Mouse (Mus musculus) heart, embryonic 13.5 days (tissue): ENCODE measurements around the gene Astl. TPM values are rescaled to one million over a fixed set of nuclear protein-coding genes. Genes with fewer than 3 reads are reported as not detected.
A peak's percentile ranks its signal among the peaks of the same experiment; 100 is the strongest.

Experiments used
- ATAC-seq: fragments of 200-750 bp; cut with Nextera tagmentation; 2 replicates; pipeline ENCODE4 v1.8.0; 2017; ENCODE audit warnings: moderate TSS enrichment; ENCODE audit not compliant: insufficient number of reproducible peaks, low FRiP score, low TSS enrichment; ENCODE audit errors: extremely low read depth
- H3K27ac ChIP-seq: fragments of 300-500 bp; sonication (generic); replicated peaks from 2 replicates; pipeline ENCODE4 v1.5.1; 2015; ENCODE audit warnings: moderate library complexity, mild to moderate bottlenecking, inconsistent platforms
- H3K27me3 ChIP-seq: fragments of 300-500 bp; sonication (generic); replicated peaks from 2 replicates; pipeline ENCODE4 v1.6.1; 2015; ENCODE audit warnings: mild to moderate bottlenecking, inconsistent platforms
- H3K36me3 ChIP-seq: fragments of 300-500 bp; sonication (generic); 2 replicates; pipeline ENCODE4 v1.6.1; 2015; ENCODE audit warnings: mild to moderate bottlenecking, inconsistent platforms
- H3K4me1 ChIP-seq: fragments of 300-500 bp; sonication (generic); 2 replicates; pipeline ENCODE4 v1.6.1; 2015; ENCODE audit warnings: inconsistent platforms
- H3K4me2 ChIP-seq: fragments of 300-500 bp; sonication (generic); 2 replicates; pipeline ENCODE4 v1.6.1; 2015; ENCODE audit warnings: inconsistent platforms, mild to moderate bottlenecking, moderate library complexity
- H3K4me3 ChIP-seq: fragments of 300-500 bp; sonication (generic); 2 replicates; pipeline ENCODE4 v1.5.1; 2015; ENCODE audit warnings: moderate library complexity, mild to moderate bottlenecking, inconsistent platforms
- H3K9ac ChIP-seq: fragments of 300-500 bp; sonication (generic); 2 replicates; pipeline ENCODE4 v1.6.1; 2015; ENCODE audit warnings: inconsistent platforms, mild to moderate bottlenecking, moderate library complexity
- H3K9me3 ChIP-seq: fragments of 300-500 bp; sonication (generic); 2 replicates; pipeline ENCODE4 v1.6.1; 2016; ENCODE audit warnings: inconsistent platforms
- WGBS: fragments of 180-500 bp; shearing (Covaris S2); methylation state at CpG from one replicate; pipeline ENCODE4 v1.1.7; 2015; ENCODE audit warnings: mixed read lengths; 5-methylcytosine and 5-hydroxymethylcytosine counted together
- polyA plus RNA-seq: library from polyadenylated mRNA; unstranded; fragments of >200 nt; fragmentation: Nextera tagmentation; extraction: Ambion mirVana; gene quantifications from 2 replicates; pipeline ENCODE4 v1.2.1, GENCODE M21; 2015

Astl gene
- polyA plus RNA-seq, 1 experiment from 2014 or later, result not detected

GRCm38 (mm10) chr2:127310685-127311084, 27.8 kb upstream of the Astl start:
- H3K4me3 ChIP-seq, result no peak overlapping the region
- no peaks in the 10 kb centered on the region for H3K27me3 ChIP-seq
- ATAC-seq, result no peak
- H3K4me2 ChIP-seq, result no peak overlapping the region
- no peaks in the 10 kb centered on the region for H3K36me3 ChIP-seq
- no peak overlapping the region for H3K9ac ChIP-seq
- WGBS, result 83% methylated on average over 7 of the region's 7 CpGs
- H3K9me3 ChIP-seq, result no peaks in the 10 kb centered on the region
- H3K4me1 ChIP-seq, result peaks cover 9% of the 10 kb centered on the region; the same call in 1 of the 2 replicates
- no peak overlapping the region for H3K27ac ChIP-seq

GRCm38 (mm10) chr2:127311193-127311592, 27.2 kb upstream of the Astl start:
- Histone ChIP-seq H3K4me1 (peaks cover 9% of the 10 kb centered on the region; the same call in 1 of the 2 replicates), H3K36me3 (no peaks in the 10 kb centered on the region)
- no peak for ATAC-seq

GRCm38 (mm10) chr2:127312801-127313200, 25.6 kb upstream of the Astl start:
- no peak overlapping the region for H3K4me2 ChIP-seq
- WGBS, result 88% methylated on average over 4 of the region's 4 CpGs
- no peak overlapping the region for H3K9ac ChIP-seq
- H3K9me3 ChIP-seq, result no peaks in the 10 kb centered on the region
- H3K4me1 ChIP-seq, result peaks cover 9% of the 10 kb centered on the region; the same call in 1 of the 2 replicates
- H3K27me3 ChIP-seq, result no peaks in the 10 kb centered on the region
- no peaks in the 10 kb centered on the region for H3K36me3 ChIP-seq
- H3K4me3 ChIP-seq, result no peak overlapping the region
- no peak overlapping the region for H3K27ac ChIP-seq
- no peak for ATAC-seq

More at GRCm38 (mm10) chr2:127311193-127311592, 27.2 kb upstream of the Astl start:
- no peaks in the 10 kb centered on the region for H3K9me3 ChIP-seq
- H3K4me2 ChIP-seq, result no peak overlapping the region
- H3K27ac ChIP-seq, result no peak overlapping the region
- no peak overlapping the region for H3K4me3 ChIP-seq
- no peak overlapping the region for H3K9ac ChIP-seq
- WGBS, result 80% methylated on average over 1 of the region's 1 CpGs
- no peaks in the 10 kb centered on the region for H3K27me3 ChIP-seq

- H3K4me2 ChIP-seq, result no peak overlapping the region
- no peak overlapping the region for H3K4me3 ChIP-seq
- no peaks in the 10 kb centered on the region for H3K9me3 ChIP-seq
- H3K27ac ChIP-seq, result peak overlapping the region; percentile 81
- H3K36me3 ChIP-seq, result no peaks in the 10 kb centered on the region
- peak overlapping the region; percentile 0; the same call in 1 of the 2 replicates for H3K9ac ChIP-seq
- no peaks in the 10 kb centered on the region for H3K27me3 ChIP-seq
- 51% methylated on average over 4 of the region's 4 CpGs for WGBS
- ATAC-seq, result no peak
- peaks cover 9% of the 10 kb centered on the region; the same call in 1 of the 2 replicates for H3K4me1 ChIP-seq
These were observed 24.6 kb upstream of the Astl start for GRCm38 (mm10) chr2:127313878-127314277.

- Histone ChIP-seq H3K4me1 (peaks cover 9% of the 10 kb centered on the region; the same call in 1 of the 2 replicates), H3K4me3 (no peak overlapping the region), H3K27me3 (no peaks in the 10 kb centered on the region), H3K27ac (peak overlapping the region; percentile 81), H3K9me3 (no peaks in the 10 kb centered on the region), H3K9ac (peak overlapping the region; percentile 0; the same call in 1 of the 2 replicates), H3K36me3 (no peaks in the 10 kb centered on the region), H3K4me2 (no peak overlapping the region)
- peak; percentile 66 for ATAC-seq
- WGBS, result 40% methylated on average over 6 of the region's 6 CpGs
These were observed 23.8 kb upstream of the Astl start for GRCm38 (mm10) chr2:127314467-127315154.

- Histone ChIP-seq H3K27me3 (no peaks in the 10 kb centered on the region), H3K4me2 (no peak overlapping the region), H3K4me1 (peaks cover 9% of the 10 kb centered on the region; the same call in 1 of the 2 replicates), H3K9ac (no peak overlapping the region), H3K27ac (peak overlapping the region; percentile 62; the same call in 1 of the 2 replicates), H3K4me3 (no peak overlapping the region), H3K9me3 (no peaks in the 10 kb centered on the region), H3K36me3 (no peaks in the 10 kb centered on the region)
- no peak for ATAC-seq
- WGBS, result 64% methylated on average over 1 of the region's 1 CpGs
These were observed 23.3 kb upstream of the Astl start for GRCm38 (mm10) chr2:127315155-127315470.

- H3K9ac ChIP-seq, result no peak overlapping the region
- ATAC-seq, result no peak
These were observed 22.0 kb upstream of the Astl start for GRCm38 (mm10) chr2:127316431-127316830.

GRCm38 (mm10) chr2:127318136-127318535, 20.3 kb upstream of the Astl start:
- Histone ChIP-seq H3K27ac (no peak overlapping the region), H3K4me1 (peaks cover 9% of the 10 kb centered on the region; the same call in 1 of the 2 replicates), H3K4me2 (no peak overlapping the region), H3K9ac (no peak overlapping the region), H3K36me3 (no peaks in the 10 kb centered on the region), H3K4me3 (no peak overlapping the region), H3K9me3 (no peaks in the 10 kb centered on the region), H3K27me3 (no peaks in the 10 kb centered on the region)
- WGBS, result 72% methylated on average over 4 of the region's 4 CpGs
- no peak for ATAC-seq

More at GRCm38 (mm10) chr2:127316431-127316830, 22.0 kb upstream of the Astl start:
- Histone ChIP-seq H3K27ac (no peak overlapping the region), H3K27me3 (no peaks in the 10 kb centered on the region), H3K9me3 (no peaks in the 10 kb centered on the region), H3K36me3 (no peaks in the 10 kb centered on the region), H3K4me1 (peaks cover 9% of the 10 kb centered on the region; the same call in 1 of the 2 replicates), H3K4me3 (no peak overlapping the region), H3K4me2 (no peak overlapping the region)
- 67% methylated on average over 5 of the region's 5 CpGs for WGBS

- Histone ChIP-seq H3K9me3 (no peaks in the 10 kb centered on the region), H3K4me1 (peaks cover 5% of the 10 kb centered on the region; the same call in 1 of the 2 replicates), H3K27ac (no peak overlapping the region), H3K36me3 (no peaks in the 10 kb centered on the region), H3K4me3 (no peak overlapping the region), H3K27me3 (no peaks in the 10 kb centered on the region), H3K4me2 (no peak overlapping the region), H3K9ac (no peak overlapping the region)
- WGBS, result 51% methylated on average over 4 of the region's 4 CpGs
- no peak for ATAC-seq
These were observed 19.4 kb upstream of the Astl start for GRCm38 (mm10) chr2:127319071-127319470.

GRCm38 (mm10) chr2:127322671-127323285, 15.7 kb upstream of the Astl start:
- no peak overlapping the region for H3K27ac ChIP-seq

GRCm38 (mm10) chr2:127323667-127324066, 14.8 kb upstream of the Astl start:
- H3K27ac ChIP-seq, result no peak overlapping the region
- 45% methylated on average over 1 of the region's 1 CpGs for WGBS
- no peaks in the 10 kb centered on the region for H3K27me3 ChIP-seq
- H3K36me3 ChIP-seq, result no peaks in the 10 kb centered on the region
- no peak overlapping the region for H3K4me2 ChIP-seq
- peaks cover 4% of the 10 kb centered on the region; the same call in 1 of the 2 replicates for H3K4me1 ChIP-seq
- no peaks in the 10 kb centered on the region for H3K9me3 ChIP-seq
- no peak for ATAC-seq
- no peak overlapping the region for H3K9ac ChIP-seq
- H3K4me3 ChIP-seq, result no peak overlapping the region

More at GRCm38 (mm10) chr2:127322671-127323285, 15.7 kb upstream of the Astl start:
- Histone ChIP-seq H3K9ac (no peak overlapping the region), H3K4me1 (no peaks in the 10 kb centered on the region), H3K36me3 (no peaks in the 10 kb centered on the region), H3K4me2 (no peak overlapping the region), H3K4me3 (no peak overlapping the region), H3K27me3 (no peaks in the 10 kb centered on the region), H3K9me3 (no peaks in the 10 kb centered on the region)
- WGBS, result 69% methylated on average over 6 of the region's 6 CpGs
- ATAC-seq, result no peak
